Mouse (Mus musculus) kidney, adult 11 months (tissue): ENCODE measurements at regions not wholly inside any gene's neighbourhood (a gene's known extent, or its start where the extent isn't known, plus 50 kb on each side); places are given as distances from the start of the nearest gene placed in this dataset.

Source experiments
- DNase-seq: peaks from one replicate; pipeline ENCODE4 v3.0.0; 2022

- no peak for DNase-seq
These were observed 96.2 kb upstream of the Rxylt1 start for GRCm38 (mm10) chr10:122193343-122193742.

GRCm38 (mm10) chr10:122185152-122185745 lies 88.1 kb upstream of the Rxylt1 start:
- DNase-seq, result no peak

GRCm38 (mm10) chr10:122183025-122183424 lies 85.9 kb upstream of the Rxylt1 start:
- DNase-seq, result no peak

- no peak for DNase-seq
These were observed 51.9 kb upstream of the Rxylt1 start for GRCm38 (mm10) chr10:122149038-122149437.

- DNase-seq, result no peak
These were observed 51.4 kb upstream of the Rxylt1 start for GRCm38 (mm10) chr10:122148609-122149008.
